ENCODE assay signal across 8 mouse cellular contexts in the genomic region with DNA sequence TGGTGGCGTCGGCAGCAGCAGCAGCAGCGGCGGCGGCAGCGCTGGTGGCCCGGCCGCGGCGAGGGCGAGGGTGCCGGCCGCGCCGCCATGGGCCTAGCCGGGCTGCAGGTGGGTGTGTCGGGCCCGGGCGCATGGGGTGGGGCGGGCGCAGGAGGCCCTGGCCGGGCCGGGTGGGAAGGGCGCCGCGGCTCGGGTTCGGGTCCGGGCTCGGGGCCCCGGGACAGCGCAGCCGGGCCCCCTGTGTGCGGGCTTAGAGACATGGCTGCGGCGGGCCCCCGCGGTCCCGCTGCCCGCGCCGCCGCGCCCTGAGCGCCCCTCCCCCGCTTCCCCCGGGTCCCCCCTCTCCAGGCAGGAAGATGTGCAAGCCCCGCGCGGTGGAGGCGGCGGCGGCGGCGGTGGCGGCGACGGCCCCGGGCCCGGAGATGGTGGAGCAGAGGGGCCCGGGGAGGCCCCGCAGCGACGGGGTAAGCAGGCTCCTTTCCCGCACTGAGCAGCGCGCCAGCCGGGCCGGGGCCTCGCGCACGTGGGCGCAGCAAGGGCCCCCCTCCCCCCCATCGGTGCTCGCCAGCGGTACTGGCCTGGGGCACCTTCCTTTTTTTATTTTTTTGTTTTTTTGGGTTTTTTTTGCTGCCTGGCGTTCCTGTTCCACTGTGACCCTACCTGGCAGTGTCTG. TPM values are rescaled to one million over a fixed set of nuclear protein-coding genes. Genes with fewer than 3 reads are reported as not detected.
A peak's percentile ranks its signal among the peaks of the same experiment; 100 is the strongest.
DNase-seq lines count a peak whose midpoint lies in the region; ATAC-seq lines count a peak whose summit lies in the region.

No protein-coding gene starts in this region.

- H3K9ac ChIP-seq in embryonic facial prominence, embryonic 14.5 days (ENCODE audit: low read depth, low read length): peak overlapping the region; percentile 90
- peak overlapping the region; percentile 95 for H3K9ac ChIP-seq in limb, embryonic 12.5 days (replicated peaks)
- H3K9ac ChIP-seq in midbrain, embryonic 15.5 days: peak overlapping the region; percentile 93

- H3K4me1 ChIP-seq in embryonic facial prominence, embryonic 14.5 days (ENCODE audit: control insufficient read depth, insufficient read depth, low read length): peaks cover 21% of the 10 kb centered on the region
- peaks cover 37% of the 10 kb centered on the region for H3K4me1 ChIP-seq in limb, embryonic 12.5 days (replicated peaks)
- H3K4me1 ChIP-seq in midbrain, embryonic 15.5 days: peaks cover 33% of the 10 kb centered on the region

- H3K27ac ChIP-seq in embryonic facial prominence, embryonic 14.5 days (replicated peaks; ENCODE audit: low read depth, low read length): peak overlapping the region; percentile 87
- peak overlapping the region; percentile 90 for H3K27ac ChIP-seq in limb, embryonic 12.5 days
- peak overlapping the region; percentile 81 for H3K27ac ChIP-seq in midbrain, embryonic 15.5 days

- H3K36me3 ChIP-seq in embryonic facial prominence, embryonic 14.5 days (ENCODE audit: control insufficient read depth, insufficient read depth, low read length): peaks cover 37% of the 10 kb centered on the region
- peaks cover 39% of the 10 kb centered on the region for H3K36me3 ChIP-seq in limb, embryonic 12.5 days
- peaks cover 20% of the 10 kb centered on the region; the same call in 1 of the 2 replicates for H3K36me3 ChIP-seq in midbrain, embryonic 15.5 days (replicated peaks)

- no peaks in the 10 kb centered on the region for H3K9me3 ChIP-seq in embryonic facial prominence, embryonic 14.5 days (ENCODE audit: control insufficient read depth, low read length)
- no peaks in the 10 kb centered on the region for H3K9me3 ChIP-seq in limb, embryonic 12.5 days
- no peaks in the 10 kb centered on the region for H3K9me3 ChIP-seq in midbrain, embryonic 15.5 days

- ATAC-seq in embryonic facial prominence, embryonic 14.5 days (ENCODE audit: low read depth): peak; percentile 39
- peak; percentile 44 for ATAC-seq in limb, embryonic 12.5 days (ENCODE audit: insufficient number of reproducible peaks, insufficient read depth, low FRiP score, low TSS enrichment, low read depth)
- ATAC-seq in midbrain, embryonic 15.5 days (replicated peaks): peak; percentile 70
- ATAC-seq in megakaryocyte-erythroid progenitor cell, adult 5-6 weeks (replicated peaks; ENCODE audit: low FRiP score, low TSS enrichment, poor library complexity, severe bottlenecking): no peak

- H3K27me3 ChIP-seq in embryonic facial prominence, embryonic 14.5 days (replicated peaks; ENCODE audit: control insufficient read depth, insufficient read depth, low read length): no peaks in the 10 kb centered on the region
- H3K27me3 ChIP-seq in limb, embryonic 12.5 days: no peaks in the 10 kb centered on the region
- no peaks in the 10 kb centered on the region for H3K27me3 ChIP-seq in midbrain, embryonic 15.5 days (replicated peaks)

- intact Hi-C loops in heart, postnatal 36 days (cut with DNase I): loop anchor here (2.0 kb wide), 1 partner anchor 33 kb away; a partner anchor contains a TSS

- 0% methylated on average over 8 of the region's 77 CpGs for WGBS in embryonic facial prominence, embryonic 14.5 days
- WGBS in limb, embryonic 12.5 days: under 1% methylated on average over 52 of the region's 77 CpGs
- under 1% methylated on average over 48 of the region's 77 CpGs for WGBS in midbrain, embryonic 15.5 days

- H3K4me3 ChIP-seq in embryonic facial prominence, embryonic 14.5 days (ENCODE audit: low read depth, low read length): peak overlapping the region; percentile 88
- H3K4me3 ChIP-seq in limb, embryonic 12.5 days (replicated peaks): peak overlapping the region; percentile 98
- peak overlapping the region; percentile 91 for H3K4me3 ChIP-seq in midbrain, embryonic 15.5 days

- peak; percentile 60 for DNase-seq in CD4-positive helper T cell, adult 2 months (ENCODE audit: low read depth, low spot score)
- peak; percentile 65 for DNase-seq in NIH3T3 (ENCODE audit: low read depth)
- DNase-seq in embryonic facial prominence, embryonic 14.5 days (ENCODE audit: low spot score): peak; percentile 6
- DNase-seq in heart, postnatal 36 days: peak; percentile 40 to 79
- peak; percentile 49 for DNase-seq in testis, postnatal 14 days (ENCODE audit: low spot score)

- H3K4me2 ChIP-seq in embryonic facial prominence, embryonic 14.5 days (ENCODE audit: low read depth, low read length): peak overlapping the region; percentile 85
- H3K4me2 ChIP-seq in limb, embryonic 12.5 days: peak overlapping the region; percentile 90
- peak overlapping the region; percentile 94 for H3K4me2 ChIP-seq in midbrain, embryonic 15.5 days

RNA-seq across cellular contexts. Expression of a gene that starts 6.0 kb away (rescaled TPM):
- polyA plus RNA-seq in embryonic facial prominence, embryonic 14.5 days (2014; fragmentation: Nextera tagmentation; extraction: Ambion mirVana): 50.3 and 57.5 TPM in 2 replicates
- 100 to 1,000 TPM; 191 to 237 TPM for total RNA-seq in heart, postnatal 36 days (2021)
- 49.8 and 60.6 TPM in 2 replicates for polyA plus RNA-seq in limb, embryonic 12.5 days (2016; fragmentation: Nextera tagmentation; extraction: Ambion mirVana)
- polyA plus RNA-seq in midbrain, embryonic 15.5 days (2015; fragmentation: Nextera tagmentation; extraction: Ambion mirVana): 36.4 and 49.1 TPM in 2 replicates
- total RNA-seq in megakaryocyte-erythroid progenitor cell, adult 5-6 weeks (2014; fragmentation: Nextera tagmentation): 177 and 250 TPM in 2 replicates
- total RNA-seq in megakaryocyte-erythroid progenitor cell, adult 5-6 weeks (2017): 187 and 201 TPM in 2 replicates

RNA-seq across cellular contexts. Expression of a gene that starts 20.0 kb away (rescaled TPM):
- polyA plus RNA-seq in embryonic facial prominence, embryonic 14.5 days (2014; fragmentation: Nextera tagmentation; extraction: Ambion mirVana): 62.7 and 66.5 TPM in 2 replicates
- 10 to 100 TPM; 65.3 to 71.7 TPM for total RNA-seq in heart, postnatal 36 days (2021)
- 89.0 and 109 TPM in 2 replicates for polyA plus RNA-seq in limb, embryonic 12.5 days (2016; fragmentation: Nextera tagmentation; extraction: Ambion mirVana)
- 98.6 and 102 TPM in 2 replicates for polyA plus RNA-seq in midbrain, embryonic 15.5 days (2015; fragmentation: Nextera tagmentation; extraction: Ambion mirVana)
- total RNA-seq in megakaryocyte-erythroid progenitor cell, adult 5-6 weeks (2014; fragmentation: Nextera tagmentation): 131 and 149 TPM in 2 replicates
- total RNA-seq in megakaryocyte-erythroid progenitor cell, adult 5-6 weeks (2017): 255 and 297 TPM in 2 replicates

RNA-seq across cellular contexts. Expression of a gene that starts 32.4 kb away (rescaled TPM):
- 33.6 and 34.8 TPM in 2 replicates for polyA plus RNA-seq in embryonic facial prominence, embryonic 14.5 days (2014; fragmentation: Nextera tagmentation; extraction: Ambion mirVana)
- total RNA-seq in heart, postnatal 36 days (2021): 1 to 10 TPM; 7.9 to 9.9 TPM
- 28.3 and 31.4 TPM in 2 replicates for polyA plus RNA-seq in limb, embryonic 12.5 days (2016; fragmentation: Nextera tagmentation; extraction: Ambion mirVana)
- 24.7 and 25.2 TPM in 2 replicates for polyA plus RNA-seq in midbrain, embryonic 15.5 days (2015; fragmentation: Nextera tagmentation; extraction: Ambion mirVana)
- 16.1 and 18.0 TPM in 2 replicates for total RNA-seq in megakaryocyte-erythroid progenitor cell, adult 5-6 weeks (2014; fragmentation: Nextera tagmentation)
- total RNA-seq in megakaryocyte-erythroid progenitor cell, adult 5-6 weeks (2017): 13.8 and 19.0 TPM in 2 replicates

RNA-seq across cellular contexts. Expression of a gene that starts 37.2 kb away (rescaled TPM):
- polyA plus RNA-seq in embryonic facial prominence, embryonic 14.5 days (2014; fragmentation: Nextera tagmentation; extraction: Ambion mirVana): 11.0 and 11.4 TPM in 2 replicates
- total RNA-seq in heart, postnatal 36 days (2021): 10 to 100 TPM in 1 of 2 experiments, 1 to 10 TPM in 1; 9.7 to 18.2 TPM
- polyA plus RNA-seq in limb, embryonic 12.5 days (2016; fragmentation: Nextera tagmentation; extraction: Ambion mirVana): 27.0 and 30.5 TPM in 2 replicates
- polyA plus RNA-seq in midbrain, embryonic 15.5 days (2015; fragmentation: Nextera tagmentation; extraction: Ambion mirVana): 18.9 and 19.1 TPM in 2 replicates
- 6.1 and 9.4 TPM in 2 replicates for total RNA-seq in megakaryocyte-erythroid progenitor cell, adult 5-6 weeks (2014; fragmentation: Nextera tagmentation)
- total RNA-seq in megakaryocyte-erythroid progenitor cell, adult 5-6 weeks (2017): 3.2 and 11.1 TPM in 2 replicates

Comparison
In these comparisons a context has a peak if more than half of its experiments do, and no peak if none do; other contexts are left out.
1. DNase-seq: peak in every context shown above with its lines; median percentile 65 in NIH3T3; 60 in CD4-positive helper T cell, adult 2 months; 60 in heart, postnatal 36 days; 49 in testis, postnatal 14 days; 6 in embryonic facial prominence, embryonic 14.5 days.